Mouse (Mus musculus) lung, adult 18-20 months (tissue): ENCODE measurements around the gene BC005537.
A peak's percentile ranks its signal among the peaks of the same experiment; 100 is the strongest.
"Not testable (repeated sequence)": the region's sequence is repeated elsewhere in the genome, so short reads cannot be mapped to it uniquely, and the experiment has no call there.

Experiments used
- DNase-seq, 2 experiments: peaks; one replicate each; pipeline ENCODE4 v3.0.0; 2022; ENCODE audit warnings: mixed read lengths in 2 of 2

Gene BC005537

GRCm38 (mm10) chr13:24801308-24801921, at the start of gene BC005537:
TSS of gene BC005537 (plus strand) at chr13:24801657.
- DNase-seq: peak; percentile 39 to 47

- DNase-seq: no peak
These were observed 44.7 kb upstream of the BC005537 start for GRCm38 (mm10) chr13:24756756-24757155.

- DNase-seq: no peak
These were observed 43.5 kb upstream of the BC005537 start for GRCm38 (mm10) chr13:24757820-24758564.

- DNase-seq: peak; percentile 62 to 65
These were observed 42.0 kb upstream of the BC005537 start for GRCm38 (mm10) chr13:24759451-24759850.

GRCm38 (mm10) chr13:24760351-24760870, 41.0 kb upstream of the BC005537 start:
- no peak for DNase-seq

- no peak for DNase-seq
These were observed 40.4 kb upstream of the BC005537 start for GRCm38 (mm10) chr13:24761083-24761402.

- DNase-seq: peak; percentile 89 to 92
These were observed 39.8 kb upstream of the BC005537 start, which contains the start of gene Gmnn for GRCm38 (mm10) chr13:24761403-24762227. TSS of gene Gmnn (minus strand) at chr13:24761923.

GRCm38 (mm10) chr13:24762254-24762653, 39.2 kb upstream of the BC005537 start:
- DNase-seq: no peak

- DNase-seq: not testable (repeated sequence)
These were observed 33.6 kb upstream of the BC005537 start for GRCm38 (mm10) chr13:24767809-24768208.

GRCm38 (mm10) chr13:24771482-24771881, 30.0 kb upstream of the BC005537 start:
- DNase-seq: not testable (repeated sequence)

- peak; percentile 25 to 60 for DNase-seq
These were observed 25.2 kb upstream of the BC005537 start for GRCm38 (mm10) chr13:24776146-24776844.

GRCm38 (mm10) chr13:24778026-24778425, 23.4 kb upstream of the BC005537 start:
- no peak for DNase-seq

GRCm38 (mm10) chr13:24778706-24779380, 22.6 kb upstream of the BC005537 start:
- DNase-seq: no peak

GRCm38 (mm10) chr13:24781916-24782315, 19.5 kb upstream of the BC005537 start:
- no peak for DNase-seq

- no peak for DNase-seq
These were observed 15.4 kb upstream of the BC005537 start for GRCm38 (mm10) chr13:24786014-24786490.

GRCm38 (mm10) chr13:24787477-24787876, 14.0 kb upstream of the BC005537 start:
- no peak for DNase-seq

GRCm38 (mm10) chr13:24791349-24791748, 10.1 kb upstream of the BC005537 start:
- peak; percentile 64 to 71 for DNase-seq

GRCm38 (mm10) chr13:24792411-24793045, 8.9 kb upstream of the BC005537 start:
- DNase-seq: peak in 1 of 2 experiments; percentile 18

GRCm38 (mm10) chr13:24798686-24799085, 2.8 kb upstream of the BC005537 start:
- DNase-seq: no peak

- DNase-seq: no peak
These were observed 2.1 kb upstream of the BC005537 start for GRCm38 (mm10) chr13:24799378-24799777.
